Mouse (Mus musculus): Measurements from ENCODE around the gene Slc6a2.

The Slc6a2 gene

GRCm38 (mm10) chr8:93030664-93031063, 70.8 kb downstream of the Slc6a2 start:
- no peak for DNase-seq (ENCODE audit: low read depth, low spot score)

DNA sequence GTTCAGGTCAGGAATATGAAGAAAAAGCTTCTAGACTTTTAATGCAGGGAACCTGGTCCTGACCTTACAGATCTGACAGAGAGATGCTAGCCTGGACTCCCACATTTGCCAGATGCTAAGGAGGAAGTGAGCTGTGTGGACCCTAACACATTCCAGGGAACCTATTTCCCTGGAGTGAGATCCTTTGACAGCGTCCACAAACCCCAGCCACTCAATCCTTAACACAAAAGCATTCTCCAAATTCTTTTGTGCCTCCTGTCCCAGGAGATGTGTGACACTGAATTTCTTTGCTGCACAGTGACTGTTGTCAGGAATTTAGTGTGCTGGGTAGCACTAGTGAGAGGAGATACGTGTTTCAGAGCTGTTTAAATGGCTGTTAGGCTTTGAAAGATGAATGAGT, 79.0 kb downstream of the Slc6a2 start:
- DNase-seq (ENCODE audit: low read depth, low spot score): peak; percentile 57

GRCm38 (mm10) chr8:93040256-93040655, 80.4 kb downstream of the Slc6a2 start:
- no peak for DNase-seq (ENCODE audit: low read depth, low spot score)

GRCm38 (mm10) chr8:93040776-93041567, 81.1 kb downstream of the Slc6a2 start:
- peak; percentile 17 for DNase-seq (ENCODE audit: low read depth, low spot score)

DNA sequence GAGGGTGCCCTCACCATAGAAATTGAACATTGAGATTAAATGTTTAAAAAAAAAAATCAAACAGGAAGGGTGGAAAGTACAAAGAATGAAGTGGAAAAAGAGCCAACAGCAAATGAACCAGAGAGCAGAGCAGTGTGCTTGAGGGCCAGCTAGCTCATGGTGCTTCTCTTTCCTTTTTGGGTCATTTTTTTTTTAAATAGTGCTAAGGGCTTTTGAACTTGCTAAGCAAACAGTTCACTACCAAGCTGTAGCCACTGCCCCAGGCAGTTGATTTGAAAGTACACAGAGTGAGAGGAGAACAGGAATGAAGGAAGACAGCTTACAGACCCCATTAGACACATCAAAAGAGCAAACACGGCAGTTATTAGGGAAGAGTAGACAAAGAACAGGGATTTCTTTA, 83.2 kb downstream of the Slc6a2 start:
- DNase-seq (ENCODE audit: low read depth, low spot score): no peak

GRCm38 (mm10) chr8:93048092-93048491, 88.2 kb downstream of the Slc6a2 start, which contains the start of gene Ces1a:
Gene Ces1a (minus strand): TSS chr8:93048192.
- DNase-seq (ENCODE audit: low read depth, low spot score): no peak

GRCm38 (mm10) chr8:93048510-93049416, 88.9 kb downstream of the Slc6a2 start:
- DNase-seq (ENCODE audit: low read depth, low spot score): no peak

Measured in ZHBTc4 (cell line).